Mouse (Mus musculus): ENCODE measurements around the gene Mrps21. TPM values are rescaled to one million over a fixed set of nuclear protein-coding genes. Genes with fewer than 3 reads are reported as not detected.
"Not testable (repeated sequence)": the region's sequence is repeated elsewhere in the genome, so short reads cannot be mapped to it uniquely, and the experiment has no call there.

Gene Mrps21
- total RNA-seq, 1 experiment from 2014 or later, result 301 TPM

- no peak for DNase-seq
Measured at GRCm38 (mm10) chr3:95892066-95893052, 21.0 kb upstream of the Mrps21 start.

DNA sequence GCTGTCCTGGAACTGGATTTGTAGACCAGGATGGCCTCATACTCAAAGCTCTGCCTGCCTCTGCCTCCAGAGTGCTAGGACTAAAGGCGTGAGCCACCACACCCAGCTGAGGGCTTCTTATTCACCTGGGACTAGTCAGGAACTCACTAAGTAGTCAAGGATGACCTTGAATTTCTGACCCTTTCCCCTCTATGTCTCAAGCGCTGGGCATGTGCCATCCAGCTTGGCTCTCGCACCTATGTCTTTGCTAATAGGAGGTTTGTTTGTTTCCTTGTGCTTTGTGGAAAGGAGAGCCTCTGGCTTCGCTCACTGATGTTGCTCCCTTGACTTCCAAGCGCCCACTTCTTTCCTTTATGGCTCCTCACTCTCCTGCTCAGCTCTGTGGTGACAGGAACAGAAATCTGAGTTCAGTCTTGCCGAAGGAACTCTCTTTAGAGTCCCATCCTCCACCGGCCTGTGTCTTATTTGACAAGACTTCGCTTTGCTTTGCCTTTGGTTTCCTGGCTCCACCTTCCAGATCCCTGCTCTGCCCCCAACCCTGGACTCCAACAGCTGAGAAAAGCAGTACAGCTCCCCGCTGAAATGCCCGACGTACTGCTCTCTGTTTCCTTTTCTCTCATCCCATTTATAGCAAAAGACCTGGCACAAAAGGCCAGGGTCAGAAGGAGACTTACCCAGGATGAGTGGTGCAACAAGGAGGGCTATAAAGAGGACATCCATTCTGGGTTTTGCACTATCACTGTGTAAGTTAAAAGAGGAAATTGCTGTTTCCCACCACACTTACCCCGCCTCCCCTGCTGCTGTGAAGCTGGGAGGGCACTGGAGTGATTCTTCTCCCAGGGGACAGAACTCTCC lies 20.1 kb upstream of the Mrps21 start, which contains the start of gene BC028528:
BC028528 (minus strand) TSS at position 795 of the 855 bp plus-strand sequence.
- peak; percentile 69 for DNase-seq

- DNase-seq, result no peak
Measured at GRCm38 (mm10) chr3:95889664-95890063, 18.3 kb upstream of the Mrps21 start.

- no peak for DNase-seq
Measured at GRCm38 (mm10) chr3:95887596-95887995, 16.3 kb upstream of the Mrps21 start.

DNA sequence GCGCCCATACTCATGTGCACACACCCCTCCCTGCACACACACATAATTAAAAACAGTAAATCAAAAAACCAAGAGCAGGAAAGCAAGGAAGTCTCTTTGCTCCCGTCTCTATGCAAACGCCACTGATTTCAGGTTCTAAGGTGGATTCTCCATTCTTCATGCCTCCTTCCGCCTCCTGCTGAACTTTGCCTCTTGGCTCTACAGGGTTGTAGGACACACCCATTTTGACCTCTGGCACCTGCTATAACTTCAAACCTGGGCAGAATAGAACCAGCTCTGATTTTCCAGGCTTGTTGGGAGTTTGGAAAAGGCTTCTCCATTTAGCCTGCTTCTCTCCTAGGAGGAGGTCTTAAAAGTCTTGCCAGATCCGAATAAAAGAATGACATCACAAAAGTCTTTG lies 13.1 kb upstream of the Mrps21 start:
- no peak for DNase-seq

- DNase-seq, result peak; percentile 83
Measured at GRCm38 (mm10) chr3:95882816-95883425, 11.6 kb upstream of the Mrps21 start.

GRCm38 (mm10) chr3:95881979-95882815 lies 10.9 kb upstream of the Mrps21 start, which contains the start of gene Ciart:
Gene Ciart, minus strand, starts transcription at chr3:95882251.
- DNase-seq, result peak; percentile 96

- DNase-seq, result no peak
Measured at GRCm38 (mm10) chr3:95879063-95879462, 7.7 kb upstream of the Mrps21 start.

- no peak for DNase-seq
Measured at GRCm38 (mm10) chr3:95872048-95872447, 729 bp upstream of the Mrps21 start.

DNA sequence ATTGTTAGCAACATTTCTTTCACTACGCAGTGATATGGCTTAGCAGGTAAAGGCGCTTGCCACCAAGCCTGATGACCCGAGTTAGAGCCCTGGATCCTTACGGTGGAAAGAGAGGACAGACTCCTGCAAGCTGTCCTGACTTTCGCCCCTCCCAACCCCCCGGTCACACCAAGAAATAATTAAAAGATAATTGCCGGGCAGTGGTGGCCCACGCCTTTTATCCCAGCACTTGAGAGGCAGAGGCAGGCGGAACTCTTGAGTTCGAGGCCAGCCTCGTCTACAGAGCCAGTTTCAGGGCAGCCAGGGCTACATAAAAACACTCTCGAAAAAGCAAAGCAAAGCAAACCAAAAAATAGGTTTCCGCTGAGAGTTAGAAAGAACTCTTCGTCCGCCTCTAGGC lies 343 bp downstream of the Mrps21 start:
- no peak for DNase-seq

GRCm38 (mm10) chr3:95867408-95867807 lies 3.9 kb downstream of the Mrps21 start:
- DNase-seq, result no peak

DNA sequence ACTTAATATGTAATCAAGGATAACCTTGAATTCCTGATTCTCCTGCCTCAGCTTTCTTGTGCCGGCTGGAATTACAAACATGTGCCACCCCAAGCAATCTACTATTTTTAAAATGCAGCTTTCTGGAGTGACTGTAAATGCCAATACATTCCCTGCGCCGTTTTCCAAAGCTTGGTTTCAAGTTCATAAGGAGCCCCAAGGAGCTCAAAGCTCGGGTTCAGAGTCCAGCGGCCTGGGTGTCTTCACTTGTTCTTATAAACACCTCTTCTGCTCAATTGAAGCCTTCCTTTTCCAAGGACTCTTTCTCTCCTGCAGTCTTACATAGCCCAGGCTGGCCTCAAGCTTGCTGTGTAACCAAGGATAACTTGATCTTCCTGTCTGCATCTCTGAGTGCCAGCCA lies 5.2 kb downstream of the Mrps21 start:
- DNase-seq, result no peak

DNA sequence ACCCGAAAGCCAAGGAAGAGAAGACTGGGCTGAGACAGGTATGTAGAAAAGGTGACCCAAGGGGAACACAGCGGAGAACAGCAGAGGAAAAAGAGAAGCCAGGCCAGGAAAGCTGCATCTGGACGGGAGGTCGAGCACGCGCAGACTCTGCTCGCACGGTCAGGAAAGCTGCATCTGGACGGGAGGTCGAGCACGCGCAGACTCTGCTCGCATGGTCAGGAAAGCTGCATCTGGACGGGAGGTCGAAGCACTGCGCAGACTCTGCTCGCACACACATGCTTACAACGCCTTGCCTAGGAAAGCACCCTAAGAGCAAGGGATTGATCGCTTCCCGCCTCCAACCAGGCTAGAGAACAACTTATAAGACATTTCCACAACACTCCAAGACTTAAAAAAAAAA lies 5.7 kb downstream of the Mrps21 start:
- DNase-seq, result no peak

- DNase-seq, result no peak
Measured at GRCm38 (mm10) chr3:95865050-95865449, 6.3 kb downstream of the Mrps21 start.

- no peak for DNase-seq
Measured at GRCm38 (mm10) chr3:95863578-95863977, 7.7 kb downstream of the Mrps21 start.

DNA sequence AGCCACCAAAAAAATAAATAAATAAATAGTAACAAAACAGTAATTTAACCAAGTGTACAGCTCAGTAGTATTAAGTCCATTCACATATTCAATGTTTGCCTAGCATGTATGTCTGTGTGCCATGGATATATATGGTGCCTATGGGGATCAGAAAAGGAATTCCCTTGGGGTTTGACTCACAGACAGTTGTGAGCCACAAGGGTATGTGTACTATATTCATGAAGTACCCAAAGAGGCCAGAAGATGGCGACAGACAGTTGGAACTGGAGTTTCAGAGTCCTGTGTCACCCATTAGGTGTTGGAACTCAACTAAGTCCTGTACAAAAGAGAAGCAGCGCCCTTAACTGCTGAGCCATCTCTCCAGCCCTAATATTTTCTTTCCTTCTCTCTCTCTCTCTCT lies 9.5 kb downstream of the Mrps21 start:
- peak; percentile 88 for DNase-seq

DNA sequence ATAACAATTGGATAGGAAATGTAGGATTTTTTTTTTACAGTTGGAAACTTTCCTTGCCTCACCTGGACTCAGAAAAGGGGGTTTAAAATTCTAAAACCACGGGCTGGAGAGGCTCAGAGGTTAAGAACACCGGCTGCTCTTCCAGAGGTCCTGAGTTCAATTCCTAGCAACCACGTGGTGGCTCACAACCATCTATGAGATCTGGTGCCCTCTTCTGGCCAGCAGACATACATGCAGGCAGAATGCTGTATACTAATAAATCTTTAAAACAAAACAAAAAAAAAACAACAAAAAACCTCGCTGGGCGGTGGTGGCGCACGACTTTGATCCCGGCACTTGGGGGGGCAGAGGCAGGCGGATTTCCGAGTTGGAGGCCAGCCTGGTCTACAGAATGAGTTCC lies 10.1 kb downstream of the Mrps21 start:
- DNase-seq, result no peak

GRCm38 (mm10) chr3:95860323-95860722 lies 11.0 kb downstream of the Mrps21 start:
- no peak for DNase-seq

- not testable (repeated sequence) for DNase-seq
Measured at GRCm38 (mm10) chr3:95858278-95858677, 13.0 kb downstream of the Mrps21 start.

GRCm38 (mm10) chr3:95857050-95857449 lies 14.3 kb downstream of the Mrps21 start:
- DNase-seq, result not testable (repeated sequence)

- no peak for DNase-seq
Measured at GRCm38 (mm10) chr3:95856115-95856514, 15.2 kb downstream of the Mrps21 start.
